ENCODE assay signal across 18 mouse cellular contexts in the genomic region with DNA sequence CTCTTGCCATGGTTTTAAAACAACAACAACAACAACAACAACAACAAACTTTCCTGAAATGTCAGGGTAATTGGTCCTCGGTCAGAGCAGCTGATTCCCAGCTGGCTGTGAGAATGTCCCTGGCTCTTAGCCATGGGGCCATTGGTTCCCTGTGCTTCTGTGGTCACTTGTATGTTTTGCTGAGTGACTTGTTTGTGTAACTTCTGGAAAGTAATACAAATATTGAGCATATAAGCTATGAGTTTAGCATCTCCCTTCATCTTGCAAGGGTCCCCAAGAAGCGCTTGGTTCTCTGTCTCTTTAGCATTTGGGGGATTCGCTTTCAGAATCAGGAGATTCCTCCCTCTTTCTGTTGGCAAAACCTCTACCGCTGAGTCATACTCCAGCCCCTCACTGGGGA. TPM values are rescaled to one million over a fixed set of nuclear protein-coding genes. Genes with fewer than 3 reads are reported as not detected.
DNase-seq lines count a peak whose midpoint lies in the region; ATAC-seq and TF ChIP-seq lines count a peak whose summit lies in the region.
"Had no signal": no experiment of that assay in that cellular context is flagged by ENCODE, and none has a peak within 500 bp of the region (broad histone marks: within the 10 kb centered on the region; RNA-seq: fewer than 3 reads in every experiment).

No protein-coding gene starts in this region.

- H3K4me3 ChIP-seq in stomach, embryonic 16.5 days (replicated peaks; ENCODE audit: low read length) = no peak overlapping the region
- H3K4me3 ChIP-seq in stomach, postnatal 0 days (ENCODE audit: low read depth, low read length) = no peak overlapping the region
- no peak overlapping the region for H3K4me3 ChIP-seq in myocyte
- H3K4me3 ChIP-seq in cerebellum, adult 2 months (replicated peaks; ENCODE audit: insufficient read depth, low read depth, low read length) = no peak overlapping the region
- H3K4me3 ChIP-seq: embryonic facial prominence, embryonic 13.5 days; forebrain, embryonic 15.5 days; lung, embryonic 15.5 days had no signal

- DNase-seq in kidney, adult 18-20 months = peak; percentile 33
- DNase-seq in kidney, adult 8-10 months = no peak
- DNase-seq in stomach, postnatal 0 days (ENCODE audit: low spot score) = no peak
- peak; percentile 65 for DNase-seq in heart, postnatal 4 days
- no peak for DNase-seq in B cell, adult 2 months
- no peak for DNase-seq in cerebellum, adult 2 months

- H3K36me3 ChIP-seq in stomach, embryonic 16.5 days (ENCODE audit: control insufficient read depth, insufficient read depth, low read length) = peaks cover 6% of the 10 kb centered on the region; the same call in 1 of the 2 replicates
- no peaks in the 10 kb centered on the region for H3K36me3 ChIP-seq in stomach, postnatal 0 days (ENCODE audit: control insufficient read depth, insufficient read depth, low read length)
- no peaks in the 10 kb centered on the region for H3K36me3 ChIP-seq in myocyte (ENCODE audit: control insufficient read depth, insufficient read depth)
- H3K36me3 ChIP-seq: embryonic facial prominence, embryonic 13.5 days; forebrain, embryonic 15.5 days; lung, embryonic 15.5 days had no signal

- H3ac ChIP-seq in myocyte (ENCODE audit: control insufficient read depth, insufficient read length) = no peak overlapping the region

- H3K9ac ChIP-seq in stomach, embryonic 16.5 days (ENCODE audit: low read length) = no peak overlapping the region
- H3K9ac ChIP-seq in stomach, postnatal 0 days (ENCODE audit: low read length) = no peak overlapping the region
- H3K9ac ChIP-seq: embryonic facial prominence, embryonic 13.5 days; forebrain, embryonic 15.5 days; lung, embryonic 15.5 days had no signal

- no peak for TF ChIP-seq POLR2A in myocyte (IDR thresholded peaks at IDR 0.05; ENCODE audit: insufficient read length, low read depth)
- no peak for TF ChIP-seq POLR2A in cerebellum, adult 2 months (IDR thresholded peaks at IDR 0.05; ENCODE audit: borderline replicate concordance, insufficient read depth, low read length)

- 67% methylated on average over 4 of the region's 4 CpGs for WGBS in stomach, embryonic 16.5 days
- WGBS in stomach, postnatal 0 days = 63% methylated on average over 4 of the region's 4 CpGs
- WGBS in cerebellum, adult 2 months = 72% methylated on average over 4 of the region's 4 CpGs

- H3K27ac ChIP-seq in stomach, embryonic 16.5 days (ENCODE audit: low read length) = no peak overlapping the region
- no peak overlapping the region for H3K27ac ChIP-seq in stomach, postnatal 0 days (replicated peaks)
- H3K27ac ChIP-seq in cerebellum, adult 2 months (ENCODE audit: insufficient read depth, low read length) = no peak overlapping the region
- H3K27ac ChIP-seq: embryonic facial prominence, embryonic 13.5 days; forebrain, embryonic 15.5 days; lung, embryonic 15.5 days had no signal

- no peaks in the 10 kb centered on the region for H3K9me3 ChIP-seq in stomach, embryonic 16.5 days (replicated peaks; ENCODE audit: control insufficient read depth, low read length)
- no peaks in the 10 kb centered on the region for H3K9me3 ChIP-seq in stomach, postnatal 0 days (ENCODE audit: control insufficient read depth, low read length)
- H3K9me3 ChIP-seq: embryonic facial prominence, embryonic 13.5 days; forebrain, embryonic 15.5 days; lung, embryonic 15.5 days had no signal

- TF ChIP-seq CTCF in stomach, postnatal 0 days (IDR thresholded peaks at IDR 0.05; ENCODE audit: low read depth) = no peak
- TF ChIP-seq CTCF in cerebellum, adult 2 months (IDR thresholded peaks at IDR 0.05; ENCODE audit: borderline replicate concordance, insufficient read depth, low read depth, low read length) = no peak

- H3K4me2 ChIP-seq in stomach, embryonic 16.5 days (ENCODE audit: low read depth, low read length) = 0 out of 2 replicates have a peak overlapping the region, but pooled peaks have one; percentile 28
- no peak overlapping the region for H3K4me2 ChIP-seq in stomach, postnatal 0 days (replicated peaks; ENCODE audit: low read depth)
- peak overlapping the region; percentile 92 for H3K4me2 ChIP-seq in myocyte (ENCODE audit: low read depth)
- H3K4me2 ChIP-seq: embryonic facial prominence, embryonic 13.5 days; forebrain, embryonic 15.5 days; lung, embryonic 15.5 days had no signal

- ATAC-seq in stomach, embryonic 16.5 days (ENCODE audit: insufficient read depth, low FRiP score) = no peak
- no peak for ATAC-seq in stomach, postnatal 0 days (ENCODE audit: low FRiP score, low TSS enrichment)

- no peak for TF ChIP-seq EP300 in stomach, postnatal 0 days (optimal IDR thresholded peaks at IDR 0.05)

- no peaks in the 10 kb centered on the region for H3K79me2 ChIP-seq in myocyte (ENCODE audit: control insufficient read depth, insufficient read depth)

- no peaks in the 10 kb centered on the region for H3K27me3 ChIP-seq in stomach, embryonic 16.5 days (ENCODE audit: control insufficient read depth, insufficient read depth, low read length)
- H3K27me3 ChIP-seq in stomach, postnatal 0 days (ENCODE audit: control insufficient read depth, insufficient read depth, low read length) = no peaks in the 10 kb centered on the region
- no peaks in the 10 kb centered on the region for H3K27me3 ChIP-seq in myocyte (ENCODE audit: control insufficient read depth, insufficient read depth, insufficient read length)
- no peaks in the 10 kb centered on the region for H3K27me3 ChIP-seq in cerebellum, adult 2 months (ENCODE audit: control insufficient read depth, insufficient read depth, low read length)
- H3K27me3 ChIP-seq: CH12.LX; embryonic facial prominence, embryonic 13.5 days; forebrain, embryonic 15.5 days; lung, embryonic 15.5 days had no signal

- no peaks in the 10 kb centered on the region for H3K4me1 ChIP-seq in stomach, embryonic 16.5 days (ENCODE audit: control insufficient read depth, insufficient read depth, low read length)
- no peaks in the 10 kb centered on the region for H3K4me1 ChIP-seq in stomach, postnatal 0 days (replicated peaks; ENCODE audit: control insufficient read depth, insufficient read depth)
- H3K4me1 ChIP-seq in cerebellum, adult 2 months (ENCODE audit: control insufficient read depth, insufficient read depth, low read length) = peaks cover 22% of the 10 kb centered on the region
- H3K4me1 ChIP-seq: forebrain, embryonic 15.5 days had no signal

TF ChIP-seq in myocyte, 11 proteins besides CTCF, POLR2A, EP300 and RAD21:
- TF ChIP-seq USF1 (IDR thresholded peaks at IDR 0.05; ENCODE audit: low read depth) (no peak), MYOG (IDR thresholded peaks at IDR 0.05; ENCODE audit: control insufficient read depth in 1 of 3, insufficient read depth in 1 of 3, insufficient read length in 2 of 3, low read depth in 2 of 3) (peak in 1 of 3 experiments; percentile 38), MYOD1 (IDR thresholded peaks at IDR 0.05; ENCODE audit: control insufficient read depth in 1 of 3, insufficient read length in 2 of 3, low read depth in 2 of 3) (peak in 1 of 3 experiments; percentile 19)

RNA-seq across cellular contexts. Expression of a gene that starts 9.6 kb away (rescaled TPM):
- polyA plus RNA-seq in stomach, embryonic 16.5 days (2015; fragmentation: Nextera tagmentation; extraction: Ambion mirVana) = 8.1 and 9.3 TPM in 2 replicates
- polyA plus RNA-seq in stomach, postnatal 0 days (2015; fragmentation: Nextera tagmentation; extraction: Ambion mirVana) = 4.4 and 4.5 TPM in 2 replicates
- 10 to 100 TPM; 15.7 to 15.9 TPM for total RNA-seq in heart, postnatal 4 days (2021)
- polyA plus RNA-seq in myocyte (2012; fragmentation: generic; extraction: Trizol) = 5.9 TPM
- 1.9 TPM in 2 replicates for polyA plus RNA-seq in cerebellum, adult 2 months (2012; rRNA removed)

RNA-seq across cellular contexts. Expression of a gene that starts 34.4 kb away (rescaled TPM):
- 0.24 and 0.45 TPM in 2 replicates for polyA plus RNA-seq in stomach, embryonic 16.5 days (2015; fragmentation: Nextera tagmentation; extraction: Ambion mirVana)
- polyA plus RNA-seq in stomach, postnatal 0 days (2015; fragmentation: Nextera tagmentation; extraction: Ambion mirVana) = 0.25 and 0.27 TPM in 2 replicates
- 10 to 100 TPM; 13.4 to 14.0 TPM for total RNA-seq in heart, postnatal 4 days (2021)
- 17.6 TPM for polyA plus RNA-seq in myocyte (2012; fragmentation: generic; extraction: Trizol)
- 0.38 and 0.48 TPM in 2 replicates for polyA plus RNA-seq in cerebellum, adult 2 months (2012; rRNA removed)
- total RNA-seq: granulocyte monocyte progenitor cell, adult 5-6 weeks had no signal

RNA-seq across cellular contexts. Expression of a gene that starts 42.7 kb away (rescaled TPM):
- polyA plus RNA-seq in stomach, embryonic 16.5 days (2015; fragmentation: Nextera tagmentation; extraction: Ambion mirVana) = 0.15 TPM in 1 of 2 replicates, not detected in the other
- polyA plus RNA-seq in stomach, postnatal 0 days (2015; fragmentation: Nextera tagmentation; extraction: Ambion mirVana) = 0.68 and 0.75 TPM in 2 replicates
- total RNA-seq in heart, postnatal 4 days (2021) = not detected
- not detected for polyA plus RNA-seq in myocyte (2012; fragmentation: generic; extraction: Trizol)
- polyA plus RNA-seq in cerebellum, adult 2 months (2012; rRNA removed) = not detected in 2 replicates
- total RNA-seq: adrenal gland, postnatal 14 days; CH12.LX; granulocyte monocyte progenitor cell, adult 5-6 weeks; layer of hippocampus, adult 8-10 months; left cerebral cortex, postnatal 10 days; midbrain, postnatal 0 days had no signal
- polyA plus RNA-seq: embryonic facial prominence, embryonic 13.5 days; forebrain, embryonic 15.5 days; lung, embryonic 15.5 days; midbrain, postnatal 0 days; neural tube, embryonic 14.5 days had no signal

Comparison
In these comparisons a context has a peak if more than half of its experiments do, and no peak if none do; other contexts are left out.
1. DNase-seq: peak in kidney, adult 18-20 months (single experiment) and heart, postnatal 4 days (single experiment); none in kidney, adult 8-10 months (0 of 2), stomach, postnatal 0 days (single experiment), B cell, adult 2 months (0 of 2) and cerebellum, adult 2 months (0 of 2).
2. RNA of a gene that starts 34.4 kb away (polyA plus RNA-seq): 17.6 TPM in myocyte (single experiment); 0.24 to 0.45 TPM in stomach, embryonic 16.5 days, 0.38 to 0.48 TPM in cerebellum, adult 2 months and 0.25 to 0.27 TPM in stomach, postnatal 0 days; every median in the first group is over 10 times any median in the second.